Mouse (Mus musculus) intestine, embryonic 15.5 days (tissue): Measurements from ENCODE around the gene Mcrs1. TPM values are rescaled to one million over a fixed set of nuclear protein-coding genes. Genes with fewer than 3 reads are reported as not detected.

Source experiments
- ATAC-seq: fragments of 200-750 bp; cut with Nextera tagmentation; 2 replicates; pipeline ENCODE4 v1.8.0; 2017; ENCODE audit warnings: moderate TSS enrichment, moderate library complexity
- H3K27ac ChIP-seq: fragments of 300-500 bp; sonication (generic); 2 replicates; pipeline ENCODE4 v1.5.1; 2015; ENCODE audit warnings: mild to moderate bottlenecking, inconsistent platforms
- H3K27me3 ChIP-seq: fragments of 300-500 bp; sonication (generic); replicated peaks from 2 replicates; pipeline ENCODE4 v1.6.1; 2015; ENCODE audit warnings: inconsistent platforms
- H3K36me3 ChIP-seq: fragments of 300-500 bp; sonication (generic); 2 replicates; pipeline ENCODE4 v1.6.1; 2015; ENCODE audit warnings: inconsistent platforms
- H3K4me1 ChIP-seq: fragments of 300-500 bp; sonication (generic); replicated peaks from 2 replicates; pipeline ENCODE4 v1.6.1; 2015; ENCODE audit warnings: inconsistent platforms
- H3K4me2 ChIP-seq: fragments of 300-500 bp; sonication (generic); replicated peaks from 2 replicates; pipeline ENCODE4 v1.6.1; 2015; ENCODE audit warnings: mild to moderate bottlenecking, inconsistent platforms
- H3K4me3 ChIP-seq: fragments of 300-500 bp; sonication (generic); replicated peaks from 2 replicates; pipeline ENCODE4 v1.5.1; 2015; ENCODE audit warnings: inconsistent platforms
- H3K9ac ChIP-seq: fragments of 300-500 bp; sonication (generic); 2 replicates; pipeline ENCODE4 v1.6.1; 2015; ENCODE audit warnings: inconsistent platforms
- H3K9me3 ChIP-seq: fragments of 300-500 bp; sonication (generic); 2 replicates; pipeline ENCODE4 v1.6.1; 2016; ENCODE audit warnings: inconsistent platforms
- WGBS: fragments of 180-500 bp; shearing (Covaris S2); methylation state at CpG from one replicate; pipeline ENCODE4 v1.1.7; 2015; 5-methylcytosine and 5-hydroxymethylcytosine counted together
- polyA plus RNA-seq: library from polyadenylated mRNA; unstranded; fragments of >200 nt; fragmentation: Nextera tagmentation; extraction: Ambion mirVana; gene quantifications from 2 replicates; pipeline ENCODE4 v1.2.1, GENCODE M21; 2015

Gene Mcrs1
- 119 and 121 TPM in 2 replicates for polyA plus RNA-seq

GRCm38 (mm10) chr15:99251626-99252380, at the start of gene Mcrs1:
Gene Mcrs1 (minus strand): TSS chr15:99251961.
- Histone ChIP-seq H3K4me1 (0 out of 2 replicates have a peak, but pooled peaks cover 13% of the 10 kb centered on the region), H3K36me3 (no peaks in the 10 kb centered on the region), H3K4me3 (peak within 1 kb of the TSS; percentile 61), H3K9ac (peak within 1 kb of the TSS; percentile 60), H3K4me2 (peak within 1 kb of the TSS; percentile 78), H3K27me3 (no peaks in the 10 kb centered on the region), H3K9me3 (no peaks in the 10 kb centered on the region), H3K27ac (peak within 1 kb of the TSS; percentile 96)
- under 1% methylated on average over 52 of the region's 52 CpGs for WGBS
- peak; percentile 95 for ATAC-seq

- Histone ChIP-seq H3K4me1 (peaks cover 12% of the 10 kb centered on the region), H3K4me3 (peak overlapping the region; percentile 70; the same call in 1 of the 2 replicates), H3K9me3 (no peaks in the 10 kb centered on the region), H3K27ac (0 out of 2 replicates have a peak overlapping the region, but pooled peaks have one; percentile 90), H3K36me3 (no peaks in the 10 kb centered on the region), H3K9ac (0 out of 2 replicates have a peak overlapping the region, but pooled peaks have one; percentile 64), H3K4me2 (peak overlapping the region; percentile 73), H3K27me3 (no peaks in the 10 kb centered on the region)
- no peak for ATAC-seq
- WGBS = 39% methylated on average over 5 of the region's 5 CpGs
Observed at GRCm38 (mm10) chr15:99296213-99296612, 44.5 kb upstream of the Mcrs1 start.

- WGBS = 1% methylated on average over 13 of the region's 17 CpGs
- ATAC-seq = peak; percentile 41; the same call in 1 of the 2 replicates
- Histone ChIP-seq H3K9me3 (no peaks in the 10 kb centered on the region), H3K9ac (peak within 1 kb of the TSS; percentile 64), H3K4me2 (peak within 1 kb of the TSS; percentile 73), H3K4me3 (peak within 1 kb of the TSS; percentile 70), H3K4me1 (peaks cover 12% of the 10 kb centered on the region), H3K27ac (peak within 1 kb of the TSS; percentile 90), H3K27me3 (no peaks in the 10 kb centered on the region), H3K36me3 (no peaks in the 10 kb centered on the region)
Observed at GRCm38 (mm10) chr15:99295484-99295981, 43.8 kb upstream of the Mcrs1 start, which contains the start of gene Fam186b. Gene Fam186b (minus strand): TSS chr15:99295888.

GRCm38 (mm10) chr15:99294813-99295374, 43.1 kb upstream of the Mcrs1 start, which contains the start of gene Prpf40b:
Gene Prpf40b (plus strand): TSS chr15:99295087.
- peak within 1 kb of the TSS; percentile 64 for H3K9ac ChIP-seq
- WGBS = 1% methylated on average over 64 of the region's 64 CpGs
- H3K27me3 ChIP-seq = no peaks in the 10 kb centered on the region
- H3K4me1 ChIP-seq = peaks cover 12% of the 10 kb centered on the region
- no peaks in the 10 kb centered on the region for H3K9me3 ChIP-seq
- peak within 1 kb of the TSS; percentile 73 for H3K4me2 ChIP-seq
- H3K4me3 ChIP-seq = peak within 1 kb of the TSS; percentile 70
- H3K27ac ChIP-seq = peak within 1 kb of the TSS; percentile 90
- ATAC-seq = peak; percentile 98
- H3K36me3 ChIP-seq = no peaks in the 10 kb centered on the region

- Histone ChIP-seq H3K36me3 (no peaks in the 10 kb centered on the region), H3K4me2 (peak overlapping the region; percentile 73), H3K4me1 (peaks cover 12% of the 10 kb centered on the region), H3K4me3 (peak overlapping the region; percentile 70), H3K27ac (peak overlapping the region; percentile 90; the same call in 1 of the 2 replicates), H3K9ac (peak overlapping the region; percentile 64), H3K9me3 (no peaks in the 10 kb centered on the region), H3K27me3 (no peaks in the 10 kb centered on the region)
- WGBS = 16% methylated on average over 16 of the region's 16 CpGs
- ATAC-seq = peak; percentile 8
Observed at GRCm38 (mm10) chr15:99294287-99294686, 42.5 kb upstream of the Mcrs1 start.

- Histone ChIP-seq H3K9me3 (no peaks in the 10 kb centered on the region), H3K36me3 (no peaks in the 10 kb centered on the region), H3K4me1 (peaks cover 5% of the 10 kb centered on the region), H3K4me2 (no peak overlapping the region), H3K9ac (no peak overlapping the region), H3K27ac (no peak overlapping the region), H3K4me3 (no peak overlapping the region), H3K27me3 (no peaks in the 10 kb centered on the region)
- 78% methylated on average over 11 of the region's 11 CpGs for WGBS
- ATAC-seq = no peak
Observed at GRCm38 (mm10) chr15:99290586-99290985, 38.8 kb upstream of the Mcrs1 start.

- H3K9ac ChIP-seq = no peak overlapping the region
- H3K36me3 ChIP-seq = no peaks in the 10 kb centered on the region
- ATAC-seq = peak; percentile 60
- H3K4me3 ChIP-seq = no peak overlapping the region
- no peak overlapping the region; the same call in 1 of the 2 replicates for H3K4me2 ChIP-seq
- H3K27me3 ChIP-seq = no peaks in the 10 kb centered on the region
- H3K27ac ChIP-seq = no peak overlapping the region
- H3K4me1 ChIP-seq = peaks cover 10% of the 10 kb centered on the region; the same call in 1 of the 2 replicates
- 50% methylated on average over 8 of the region's 8 CpGs for WGBS
- H3K9me3 ChIP-seq = no peaks in the 10 kb centered on the region
Observed at GRCm38 (mm10) chr15:99285189-99285535, 33.4 kb upstream of the Mcrs1 start.

- peak overlapping the region; percentile 5; the same call in 1 of the 2 replicates for H3K4me2 ChIP-seq
- H3K36me3 ChIP-seq = no peaks in the 10 kb centered on the region
- no peak overlapping the region for H3K27ac ChIP-seq
Observed at GRCm38 (mm10) chr15:99284527-99285188, 32.9 kb upstream of the Mcrs1 start.

GRCm38 (mm10) chr15:99283456-99283855, 31.7 kb upstream of the Mcrs1 start:
- Histone ChIP-seq H3K9ac (no peak overlapping the region), H3K27ac (no peak overlapping the region), H3K27me3 (no peaks in the 10 kb centered on the region), H3K4me2 (no peak overlapping the region), H3K36me3 (no peaks in the 10 kb centered on the region), H3K4me1 (peaks cover 10% of the 10 kb centered on the region; the same call in 1 of the 2 replicates), H3K9me3 (no peaks in the 10 kb centered on the region), H3K4me3 (no peak overlapping the region)
- WGBS = 63% methylated on average over 10 of the region's 10 CpGs
- no peak for ATAC-seq

More at GRCm38 (mm10) chr15:99284527-99285188, 32.9 kb upstream of the Mcrs1 start:
- Histone ChIP-seq H3K9ac (no peak overlapping the region), H3K4me3 (no peak overlapping the region), H3K4me1 (peaks cover 10% of the 10 kb centered on the region; the same call in 1 of the 2 replicates), H3K9me3 (no peaks in the 10 kb centered on the region), H3K27me3 (no peaks in the 10 kb centered on the region)
- ATAC-seq = peak; percentile 96
- WGBS = 28% methylated on average over 14 of the region's 14 CpGs

GRCm38 (mm10) chr15:99278271-99278670, 26.5 kb upstream of the Mcrs1 start:
- Histone ChIP-seq H3K4me2 (no peak overlapping the region), H3K4me1 (no peaks in the 10 kb centered on the region), H3K36me3 (no peaks in the 10 kb centered on the region), H3K27me3 (no peaks in the 10 kb centered on the region), H3K9me3 (no peaks in the 10 kb centered on the region), H3K9ac (no peak overlapping the region), H3K27ac (no peak overlapping the region), H3K4me3 (no peak overlapping the region)
- WGBS = 86% methylated on average over 7 of the region's 7 CpGs
- ATAC-seq = 0 out of 2 replicates have a peak, but pooled peaks have one; percentile 12

- Histone ChIP-seq H3K9ac (no peak overlapping the region), H3K27ac (no peak overlapping the region), H3K36me3 (no peaks in the 10 kb centered on the region), H3K4me3 (no peak overlapping the region), H3K4me2 (no peak overlapping the region), H3K9me3 (no peaks in the 10 kb centered on the region), H3K27me3 (no peaks in the 10 kb centered on the region), H3K4me1 (no peaks in the 10 kb centered on the region)
- WGBS = 85% methylated on average over 8 of the region's 8 CpGs
- ATAC-seq = no peak
Observed at GRCm38 (mm10) chr15:99276095-99276494, 24.3 kb upstream of the Mcrs1 start.

- Histone ChIP-seq H3K27ac (no peak overlapping the region), H3K4me2 (no peak overlapping the region), H3K9me3 (no peaks in the 10 kb centered on the region), H3K4me1 (no peaks in the 10 kb centered on the region; the same call in 1 of the 2 replicates), H3K27me3 (no peaks in the 10 kb centered on the region), H3K9ac (no peak overlapping the region), H3K4me3 (no peak overlapping the region), H3K36me3 (no peaks in the 10 kb centered on the region)
- ATAC-seq = peak; percentile 70
- WGBS = 16% methylated on average over 4 of the region's 4 CpGs
Observed at GRCm38 (mm10) chr15:99265679-99266078, 13.9 kb upstream of the Mcrs1 start.
